Mouse (Mus musculus): Measurements from ENCODE around the gene Aagab. TPM values are rescaled to one million over a fixed set of nuclear protein-coding genes. Genes with fewer than 3 reads are reported as not detected.

Aagab gene
- total and polyA plus RNA-seq, 2 experiments from 2014 or later = 46.7 to 51.0 TPM

DNA sequence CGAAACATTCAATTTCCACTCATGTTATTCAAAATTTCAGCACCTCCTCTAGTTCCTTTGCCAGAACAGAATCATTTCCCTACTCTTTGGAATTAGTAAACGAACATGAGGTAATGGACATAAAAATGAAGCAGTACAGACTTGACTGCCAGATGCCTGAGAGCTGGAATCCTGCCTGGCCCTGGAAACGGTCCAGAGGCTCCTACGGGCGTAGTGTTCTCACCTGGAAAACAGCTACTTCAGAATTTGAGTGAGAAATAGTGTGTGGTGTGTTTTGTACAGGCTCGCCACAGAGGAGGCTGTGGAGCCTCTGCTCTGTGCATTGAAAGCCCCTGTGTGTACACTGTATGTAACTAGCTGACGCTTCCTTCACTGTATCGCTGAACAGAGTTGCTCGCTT is 5.8 kb upstream of the Aagab start:
- H3K4me1 ChIP-seq (ENCODE audit: insufficient read depth) = no peaks in the 10 kb centered on the region
- DNase-seq = no peak
- no peak overlapping the region for H3K27ac ChIP-seq (ENCODE audit: low read depth, low read length)
- WGBS = 60% methylated on average over 9 of the region's 9 CpGs
- no peak overlapping the region for H3K4me3 ChIP-seq (ENCODE audit: low read depth, low read length)
- H3K4me2 ChIP-seq (ENCODE audit: low read depth) = no peak overlapping the region
- H3K9ac ChIP-seq = no peak overlapping the region
- no peak for ATAC-seq
- no peak for TF ChIP-seq CTCF (IDR thresholded peaks at IDR 0.05; ENCODE audit: low read depth)
- no peaks in the 10 kb centered on the region for H3K27me3 ChIP-seq (ENCODE audit: insufficient read depth, low read length)
- no peaks in the 10 kb centered on the region for H3K9me3 ChIP-seq (ENCODE audit: low read length)
- no peaks in the 10 kb centered on the region for H3K36me3 ChIP-seq (ENCODE audit: insufficient read depth)

DNA sequence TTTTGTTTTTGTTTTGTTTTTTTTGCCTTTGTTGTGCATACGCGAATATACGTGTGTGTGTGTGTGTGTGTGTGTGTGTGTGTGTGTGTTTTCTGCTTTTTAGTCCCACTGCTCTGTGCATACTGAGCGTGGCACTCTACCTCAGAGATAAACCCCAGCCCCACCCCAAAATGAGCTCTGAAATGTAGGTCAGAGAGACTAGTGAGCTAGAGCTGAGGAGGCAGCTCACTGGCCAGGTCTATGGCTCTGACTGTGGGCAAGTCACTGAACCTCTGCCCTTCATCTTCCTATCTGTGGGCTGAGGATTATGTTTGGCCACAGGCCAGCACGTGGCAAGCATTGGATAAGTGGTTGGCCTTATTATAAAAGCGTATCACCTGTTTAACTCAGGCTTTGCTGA is 1.4 kb downstream of the Aagab start:
- H3K4me1 ChIP-seq (ENCODE audit: insufficient read depth) = no peaks in the 10 kb centered on the region
- no peak for TF ChIP-seq CTCF (IDR thresholded peaks at IDR 0.05; ENCODE audit: low read depth)
- no peak overlapping the region for H3K4me3 ChIP-seq (ENCODE audit: low read depth, low read length)
- no peak for DNase-seq
- no peaks in the 10 kb centered on the region for H3K36me3 ChIP-seq (ENCODE audit: insufficient read depth)
- no peak overlapping the region for H3K27ac ChIP-seq (ENCODE audit: low read depth, low read length)
- H3K27me3 ChIP-seq (ENCODE audit: insufficient read depth, low read length) = no peaks in the 10 kb centered on the region
- H3K9me3 ChIP-seq (ENCODE audit: low read length) = no peaks in the 10 kb centered on the region
- no peak overlapping the region for H3K4me2 ChIP-seq (ENCODE audit: low read depth)
- no peak overlapping the region for H3K9ac ChIP-seq
- ATAC-seq = no peak
- 68% methylated on average over 6 of the region's 6 CpGs for whole genome bisulfite sequencing

DNA sequence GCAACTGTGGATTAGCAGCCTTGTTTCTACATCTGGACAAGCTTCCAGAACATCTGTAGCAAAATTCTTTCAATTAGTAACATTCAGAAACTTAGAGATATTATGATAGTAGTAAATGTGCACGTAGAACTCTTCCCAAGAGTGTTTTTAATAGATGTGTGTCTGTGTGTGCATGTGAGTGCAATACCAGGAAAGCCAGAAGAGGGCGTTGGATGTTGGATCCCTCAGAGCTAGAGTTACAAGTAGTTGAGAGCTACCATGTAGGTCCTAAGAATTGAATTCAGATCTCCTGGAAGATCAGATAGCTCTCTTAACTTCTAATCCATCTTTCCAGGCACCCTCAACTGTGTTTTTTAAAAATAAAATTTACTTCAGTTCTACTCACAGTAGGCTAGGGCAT is 4.1 kb downstream of the Aagab start:
- no peak overlapping the region for H3K4me3 ChIP-seq (ENCODE audit: low read depth, low read length)
- ATAC-seq = no peak
- no peak for DNase-seq
- H3K27me3 ChIP-seq (ENCODE audit: insufficient read depth, low read length) = no peaks in the 10 kb centered on the region
- H3K9me3 ChIP-seq (ENCODE audit: low read length) = no peaks in the 10 kb centered on the region
- H3K27ac ChIP-seq (ENCODE audit: low read depth, low read length) = no peak overlapping the region
- WGBS = 83% methylated on average over 2 of the region's 2 CpGs
- peak; percentile 21; the same call in 1 of the 2 replicates for TF ChIP-seq CTCF (IDR thresholded peaks at IDR 0.05; ENCODE audit: low read depth)
- no peak overlapping the region for H3K9ac ChIP-seq
- H3K36me3 ChIP-seq (ENCODE audit: insufficient read depth) = no peaks in the 10 kb centered on the region
- no peak overlapping the region for H3K4me2 ChIP-seq (ENCODE audit: low read depth)
- no peaks in the 10 kb centered on the region for H3K4me1 ChIP-seq (ENCODE audit: insufficient read depth)

DNA sequence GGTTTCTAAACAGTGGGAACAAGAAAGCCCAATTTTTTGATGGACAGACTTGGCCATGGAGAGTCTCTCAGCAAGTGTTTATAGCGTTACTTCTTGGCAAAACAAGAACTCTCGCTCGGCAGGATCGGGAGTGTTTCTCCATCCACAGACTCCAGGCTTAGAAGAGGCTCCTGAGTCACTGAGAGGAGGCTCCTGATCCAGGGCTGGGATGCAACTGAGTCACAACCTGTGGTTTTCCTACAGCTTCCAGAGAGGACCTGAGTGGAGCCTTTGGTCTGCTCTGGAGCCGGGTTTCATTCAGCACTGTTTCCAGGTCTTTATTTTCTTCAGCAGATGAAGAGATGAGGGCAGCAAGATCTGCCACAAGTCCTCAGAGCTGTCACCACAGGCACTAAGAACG is 5.5 kb downstream of the Aagab start:
- no peak for TF ChIP-seq CTCF (IDR thresholded peaks at IDR 0.05; ENCODE audit: low read depth)
- H3K4me3 ChIP-seq (ENCODE audit: low read depth, low read length) = no peak overlapping the region
- no peaks in the 10 kb centered on the region for H3K27me3 ChIP-seq (ENCODE audit: insufficient read depth, low read length)
- no peaks in the 10 kb centered on the region for H3K36me3 ChIP-seq (ENCODE audit: insufficient read depth)
- H3K9ac ChIP-seq = no peak overlapping the region
- no peaks in the 10 kb centered on the region for H3K4me1 ChIP-seq (ENCODE audit: insufficient read depth)
- H3K9me3 ChIP-seq (ENCODE audit: low read length) = no peaks in the 10 kb centered on the region
- DNase-seq = no peak
- no peak overlapping the region for H3K4me2 ChIP-seq (ENCODE audit: low read depth)
- no peak for ATAC-seq
- WGBS = 68% methylated on average over 6 of the region's 6 CpGs
- H3K27ac ChIP-seq (ENCODE audit: low read depth, low read length) = no peak overlapping the region

DNA sequence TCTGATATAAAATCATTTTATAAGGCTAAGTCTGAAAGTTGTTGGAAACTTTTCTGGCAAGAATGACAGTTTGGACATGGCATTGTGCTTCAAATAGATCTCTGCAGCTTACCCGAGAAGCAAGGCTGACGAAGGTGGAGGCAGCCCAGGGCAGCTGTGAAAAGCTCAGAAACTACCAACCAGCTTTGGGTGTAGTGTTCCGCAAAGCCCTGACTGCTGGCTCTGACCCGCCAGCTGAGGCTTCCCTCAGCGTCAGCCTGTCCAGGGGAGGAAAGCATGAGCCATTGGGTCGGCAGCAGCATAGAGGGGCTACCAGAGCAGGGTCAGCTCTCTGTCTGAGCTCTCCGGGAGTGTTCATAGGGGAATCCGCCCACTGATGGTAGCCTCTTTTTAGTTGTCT is 6.8 kb downstream of the Aagab start:
- 72% methylated on average over 8 of the region's 8 CpGs for WGBS
- Histone ChIP-seq H3K27ac (ENCODE audit: low read depth, low read length) (no peak overlapping the region), H3K9me3 (ENCODE audit: low read length) (no peaks in the 10 kb centered on the region), H3K4me2 (ENCODE audit: low read depth) (no peak overlapping the region), H3K4me1 (ENCODE audit: insufficient read depth) (no peaks in the 10 kb centered on the region), H3K27me3 (ENCODE audit: insufficient read depth, low read length) (no peaks in the 10 kb centered on the region), H3K9ac (no peak overlapping the region), H3K36me3 (ENCODE audit: insufficient read depth) (no peaks in the 10 kb centered on the region), H3K4me3 (ENCODE audit: low read depth, low read length) (no peak overlapping the region)
- no peak for ATAC-seq
- no peak for TF ChIP-seq CTCF (IDR thresholded peaks at IDR 0.05; ENCODE audit: low read depth)
- no peak for DNase-seq

DNA sequence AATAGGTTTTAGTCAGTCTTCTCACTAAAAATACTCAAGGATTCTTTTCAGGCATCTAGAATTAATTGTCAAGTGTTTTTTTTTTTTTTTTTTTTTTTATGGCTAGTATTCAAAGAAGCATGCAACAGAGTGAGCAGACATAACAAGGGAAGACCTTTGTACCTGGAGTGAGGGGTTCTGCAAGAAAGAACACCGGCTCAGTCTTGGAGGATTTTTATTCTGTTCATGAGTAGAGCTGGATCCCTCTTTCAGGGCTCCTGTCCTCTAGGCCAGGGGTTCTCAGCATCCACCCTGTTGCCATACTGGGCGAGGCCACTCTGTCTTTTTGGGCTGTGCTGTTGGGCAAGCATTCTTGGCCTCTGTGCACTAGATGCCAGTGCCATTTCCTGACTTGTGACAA is 7.3 kb downstream of the Aagab start:
- DNase-seq = no peak
- 95% methylated on average over 2 of the region's 2 CpGs for WGBS
- H3K4me3 ChIP-seq (ENCODE audit: low read depth, low read length) = no peak overlapping the region
- TF ChIP-seq CTCF (IDR thresholded peaks at IDR 0.05; ENCODE audit: low read depth) = no peak
- H3K27me3 ChIP-seq (ENCODE audit: insufficient read depth, low read length) = no peaks in the 10 kb centered on the region
- H3K36me3 ChIP-seq (ENCODE audit: insufficient read depth) = no peaks in the 10 kb centered on the region
- no peak for ATAC-seq
- H3K9ac ChIP-seq = no peak overlapping the region
- no peaks in the 10 kb centered on the region for H3K9me3 ChIP-seq (ENCODE audit: low read length)
- H3K27ac ChIP-seq (ENCODE audit: low read depth, low read length) = no peak overlapping the region
- H3K4me2 ChIP-seq (ENCODE audit: low read depth) = no peak overlapping the region
- H3K4me1 ChIP-seq (ENCODE audit: insufficient read depth) = no peaks in the 10 kb centered on the region

DNA sequence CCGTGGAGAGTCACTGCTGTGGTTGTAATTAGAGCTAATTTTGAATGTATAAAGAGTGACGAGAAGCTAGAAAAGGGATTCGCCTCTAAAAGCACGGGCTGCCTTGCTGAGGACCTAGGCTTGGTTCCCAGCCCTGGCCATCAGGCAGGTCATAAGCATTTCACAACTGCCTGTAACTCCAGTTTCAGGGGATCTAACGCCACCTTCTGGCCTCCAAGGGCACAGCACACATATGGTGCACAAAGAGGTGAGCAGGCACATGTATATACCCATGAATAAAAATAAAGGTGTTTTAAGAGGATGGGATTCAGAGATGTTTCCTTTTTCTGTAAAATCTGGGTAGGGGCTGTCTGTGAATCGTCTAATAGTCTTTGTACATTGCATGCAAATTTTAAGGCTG is 7.8 kb downstream of the Aagab start:
- Histone ChIP-seq H3K4me1 (ENCODE audit: insufficient read depth) (no peaks in the 10 kb centered on the region), H3K9me3 (ENCODE audit: low read length) (no peaks in the 10 kb centered on the region), H3K9ac (no peak overlapping the region), H3K27me3 (ENCODE audit: insufficient read depth, low read length) (no peaks in the 10 kb centered on the region), H3K4me3 (ENCODE audit: low read depth, low read length) (no peak overlapping the region), H3K4me2 (ENCODE audit: low read depth) (no peak overlapping the region), H3K27ac (ENCODE audit: low read depth, low read length) (no peak overlapping the region), H3K36me3 (ENCODE audit: insufficient read depth) (no peaks in the 10 kb centered on the region)
- ATAC-seq (no peak), DNase-seq (no peak)
- peak; percentile 33; the same call in 1 of the 2 replicates for TF ChIP-seq CTCF (IDR thresholded peaks at IDR 0.05; ENCODE audit: low read depth)
- 86% methylated on average over 6 of the region's 6 CpGs for WGBS

All from forebrain, postnatal 0 days (tissue).